Comparison of ENCODE assay signal across 13 mouse cellular contexts in genomic region chr11:80323255-80323654, GRCm38 (mm10). TPM values are rescaled to one million over a fixed set of nuclear protein-coding genes. Genes with fewer than 3 reads are reported as not detected.
DNase-seq lines count a peak whose midpoint lies in the region; ATAC-seq lines count a peak whose summit lies in the region.
"Had no signal": no experiment of that assay in that cellular context is flagged by ENCODE, and none has a peak within 500 bp of the region (broad histone marks: within the 10 kb centered on the region; RNA-seq: fewer than 3 reads in every experiment).

No protein-coding gene starts in this region.

- peaks cover 23% of the 10 kb centered on the region for H3K36me3 ChIP-seq in midbrain, embryonic 10.5 days
- H3K36me3 ChIP-seq in midbrain, embryonic 11.5 days (ENCODE audit: control insufficient read depth, insufficient read depth, low read length) = no peaks in the 10 kb centered on the region
- no peaks in the 10 kb centered on the region for H3K36me3 ChIP-seq in kidney, embryonic 14.5 days (ENCODE audit: control insufficient read depth, insufficient read depth, low read length)
- H3K36me3 ChIP-seq: heart, embryonic 15.5 days; limb, embryonic 15.5 days had no signal

- H3K4me2 ChIP-seq in midbrain, embryonic 11.5 days = no peak overlapping the region
- H3K4me2 ChIP-seq in kidney, embryonic 14.5 days (replicated peaks; ENCODE audit: low read depth, low read length) = no peak overlapping the region
- H3K4me2 ChIP-seq: forebrain, embryonic 13.5 days; heart, embryonic 15.5 days; limb, embryonic 15.5 days; neural tube, embryonic 12.5 days had no signal

- H3K9ac ChIP-seq in midbrain, embryonic 11.5 days (ENCODE audit: low read length) = no peak overlapping the region
- no peak overlapping the region for H3K9ac ChIP-seq in kidney, embryonic 14.5 days (ENCODE audit: low read depth, low read length)
- H3K9ac ChIP-seq: forebrain, embryonic 13.5 days; heart, embryonic 15.5 days; limb, embryonic 15.5 days; neural tube, embryonic 12.5 days had no signal

- peaks cover 19% of the 10 kb centered on the region for H3K4me1 ChIP-seq in midbrain, embryonic 10.5 days
- no peaks in the 10 kb centered on the region for H3K4me1 ChIP-seq in midbrain, embryonic 11.5 days (ENCODE audit: control insufficient read depth, insufficient read depth, low read length)
- no peaks in the 10 kb centered on the region for H3K4me1 ChIP-seq in kidney, embryonic 14.5 days (ENCODE audit: control insufficient read depth, insufficient read depth, low read length)
- H3K4me1 ChIP-seq: heart, embryonic 15.5 days; limb, embryonic 15.5 days had no signal

- no peak overlapping the region for H3K4me3 ChIP-seq in midbrain, embryonic 10.5 days
- H3K4me3 ChIP-seq in midbrain, embryonic 11.5 days (ENCODE audit: low read depth, low read length) = no peak overlapping the region
- no peak overlapping the region for H3K4me3 ChIP-seq in kidney, embryonic 14.5 days (ENCODE audit: low read length)
- H3K4me3 ChIP-seq: forebrain, embryonic 13.5 days; heart, embryonic 15.5 days; limb, embryonic 15.5 days; neural tube, embryonic 12.5 days had no signal

- no peaks in the 10 kb centered on the region for H3K27me3 ChIP-seq in midbrain, embryonic 10.5 days (ENCODE audit: low read depth, poor library complexity, severe bottlenecking)
- H3K27me3 ChIP-seq in midbrain, embryonic 11.5 days (ENCODE audit: control insufficient read depth, insufficient read depth, low read length) = no peaks in the 10 kb centered on the region
- no peaks in the 10 kb centered on the region for H3K27me3 ChIP-seq in kidney, embryonic 14.5 days (ENCODE audit: control insufficient read depth, insufficient read depth, low read length)
- H3K27me3 ChIP-seq: forebrain, embryonic 13.5 days; heart, embryonic 15.5 days; limb, embryonic 15.5 days; neural tube, embryonic 12.5 days had no signal

- WGBS in midbrain, embryonic 10.5 days = 68% methylated on average over 13 of the region's 13 CpGs
- 57% methylated on average over 13 of the region's 13 CpGs for WGBS in midbrain, embryonic 11.5 days
- 47% methylated on average over 13 of the region's 13 CpGs for WGBS in kidney, embryonic 14.5 days

- no peaks in the 10 kb centered on the region for H3K9me3 ChIP-seq in midbrain, embryonic 10.5 days (replicated peaks)
- no peaks in the 10 kb centered on the region for H3K9me3 ChIP-seq in midbrain, embryonic 11.5 days (ENCODE audit: control insufficient read depth, low read length)
- no peaks in the 10 kb centered on the region for H3K9me3 ChIP-seq in kidney, embryonic 14.5 days (ENCODE audit: control insufficient read depth, low read length)
- H3K9me3 ChIP-seq: forebrain, embryonic 13.5 days; heart, embryonic 15.5 days; limb, embryonic 15.5 days; neural tube, embryonic 12.5 days had no signal

- ATAC-seq in midbrain, embryonic 11.5 days (ENCODE audit: low FRiP score) = no peak
- peak; percentile 76 for ATAC-seq in activated CD4-positive, CD25-positive, alpha-beta regulatory T cell, adult 4 months
- peak; percentile 68 for ATAC-seq in megakaryocyte, adult 5-6 weeks (ENCODE audit: poor library complexity, severe bottlenecking)
- ATAC-seq in kidney, embryonic 14.5 days (ENCODE audit: low FRiP score, low TSS enrichment) = no peak
- ATAC-seq: forebrain, embryonic 13.5 days had no signal

- H3K27ac ChIP-seq in midbrain, embryonic 10.5 days (replicated peaks) = peak overlapping the region; percentile 0; the same call in 1 of the 2 replicates
- H3K27ac ChIP-seq in midbrain, embryonic 11.5 days (ENCODE audit: low read depth, low read length) = no peak overlapping the region
- no peak overlapping the region for H3K27ac ChIP-seq in kidney, embryonic 14.5 days (ENCODE audit: low read depth, low read length)
- H3K27ac ChIP-seq: forebrain, embryonic 13.5 days; heart, embryonic 15.5 days; kidney, postnatal 0 days; limb, embryonic 15.5 days; neural tube, embryonic 12.5 days had no signal

- DNase-seq in midbrain, embryonic 10.5 days (ENCODE audit: low spot score) = no peak
- DNase-seq in midbrain, embryonic 11.5 days (ENCODE audit: low spot score, missing footprints) = no peak
- peak; percentile 57 for DNase-seq in thymus, postnatal 4 days
- no peak for DNase-seq in spleen, postnatal 36 days (ENCODE audit: low spot score in 2 of 2)
- DNase-seq: gastrocnemius, postnatal 36 days had no signal

RNA-seq across cellular contexts. Expression of gene Rhbdl3, which starts 22.5 kb away (rescaled TPM):
- 12.6 and 14.7 TPM in 2 replicates for polyA plus RNA-seq in midbrain, embryonic 10.5 days (2016; fragmentation: Nextera tagmentation; extraction: Ambion mirVana)
- polyA plus RNA-seq in midbrain, embryonic 11.5 days (2014; fragmentation: Nextera tagmentation; extraction: Ambion mirVana) = 14.9 and 15.2 TPM in 2 replicates
- under 1 TPM; 0.17 to 0.48 TPM for polyA plus RNA-seq in activated CD4-positive, CD25-positive, alpha-beta regulatory T cell, adult 4 months (2017; shearing (Covaris generic))
- 0.11 and 1.5 TPM in 2 replicates for total RNA-seq in megakaryocyte, adult 5-6 weeks (2015)
- total RNA-seq in megakaryocyte, adult 5-6 weeks (2017) = 0.11 TPM in 1 of 2 replicates, not detected in the other
- 1.1 and 1.3 TPM in 2 replicates for polyA plus RNA-seq in kidney, embryonic 14.5 days (2014; fragmentation: Nextera tagmentation; extraction: Ambion mirVana)

RNA-seq across cellular contexts. Expression of gene 5730455P16Rik, which starts 54.6 kb away (rescaled TPM):
- polyA plus RNA-seq in midbrain, embryonic 10.5 days (2016; fragmentation: Nextera tagmentation; extraction: Ambion mirVana) = 24.6 and 27.5 TPM in 2 replicates
- polyA plus RNA-seq in midbrain, embryonic 11.5 days (2014; fragmentation: Nextera tagmentation; extraction: Ambion mirVana) = 21.6 and 26.5 TPM in 2 replicates
- polyA plus RNA-seq in activated CD4-positive, CD25-positive, alpha-beta regulatory T cell, adult 4 months (2017; shearing (Covaris generic)) = 10 to 100 TPM in 1 of 2 experiments, 1 to 10 TPM in 1; 9.3 to 17.7 TPM
- 3.9 and 4.1 TPM in 2 replicates for total RNA-seq in megakaryocyte, adult 5-6 weeks (2015)
- total RNA-seq in megakaryocyte, adult 5-6 weeks (2017) = 6.0 and 7.5 TPM in 2 replicates
- 16.9 and 22.9 TPM in 2 replicates for polyA plus RNA-seq in kidney, embryonic 14.5 days (2014; fragmentation: Nextera tagmentation; extraction: Ambion mirVana)

RNA-seq across cellular contexts. Expression of gene Zfp207, which starts 59.8 kb away (rescaled TPM):
- 304 and 308 TPM in 2 replicates for polyA plus RNA-seq in midbrain, embryonic 10.5 days (2016; fragmentation: Nextera tagmentation; extraction: Ambion mirVana)
- 338 and 371 TPM in 2 replicates for polyA plus RNA-seq in midbrain, embryonic 11.5 days (2014; fragmentation: Nextera tagmentation; extraction: Ambion mirVana)
- polyA plus RNA-seq in activated CD4-positive, CD25-positive, alpha-beta regulatory T cell, adult 4 months (2017; shearing (Covaris generic)) = 100 to 1,000 TPM; 296 to 314 TPM
- total RNA-seq in megakaryocyte, adult 5-6 weeks (2015) = 350 and 374 TPM in 2 replicates
- total RNA-seq in megakaryocyte, adult 5-6 weeks (2017) = 194 and 212 TPM in 2 replicates
- polyA plus RNA-seq in kidney, embryonic 14.5 days (2014; fragmentation: Nextera tagmentation; extraction: Ambion mirVana) = 297 and 300 TPM in 2 replicates

Comparison
In these comparisons a context has a peak if more than half of its experiments do, and no peak if none do; other contexts are left out.
1. ATAC-seq: peak in activated CD4-positive, CD25-positive, alpha-beta regulatory T cell, adult 4 months (single experiment) and megakaryocyte, adult 5-6 weeks (single experiment); none in midbrain, embryonic 11.5 days (single experiment) and kidney, embryonic 14.5 days (single experiment).